Mouse (Mus musculus): ENCODE measurements around the gene Qrich2.
A peak's percentile ranks its signal among the peaks of the same experiment; 100 is the strongest.
"Not testable (repeated sequence)": the region's sequence is repeated elsewhere in the genome, so short reads cannot be mapped to it uniquely, and the experiment has no call there.

The Qrich2 gene

GRCm38 (mm10) chr11:116412028-116412827 is 53.8 kb downstream of the Qrich2 start:
- peak; percentile 45 for DNase-seq (ENCODE audit: low spot score)

- DNase-seq (ENCODE audit: low spot score): no peak
Observed at GRCm38 (mm10) chr11:116411582-116411981, 54.5 kb downstream of the Qrich2 start.

DNA sequence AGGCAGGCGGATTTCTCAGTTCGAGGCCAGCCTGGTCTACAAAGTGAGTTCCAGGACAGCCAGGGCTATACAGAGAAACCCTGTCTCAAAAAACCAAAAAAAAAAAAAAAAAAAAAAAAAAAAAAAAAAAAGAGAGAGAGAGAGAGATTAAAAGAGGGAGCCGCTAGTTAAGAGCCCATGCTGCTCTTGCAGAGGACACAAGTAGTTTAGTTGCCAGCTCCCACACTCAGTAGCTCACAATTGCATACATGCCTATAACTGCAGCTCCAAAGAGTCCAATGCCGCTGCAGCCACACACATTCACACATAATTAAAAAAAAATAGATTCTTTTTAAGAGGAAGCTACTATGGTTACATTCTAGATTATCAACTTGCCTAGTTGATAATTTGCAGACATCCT is 55.6 kb downstream of the Qrich2 start:
- DNase-seq (ENCODE audit: low spot score): not testable (repeated sequence)

GRCm38 (mm10) chr11:116409008-116409407 is 57.0 kb downstream of the Qrich2 start:
- no peak for DNase-seq (ENCODE audit: low spot score)

DNA sequence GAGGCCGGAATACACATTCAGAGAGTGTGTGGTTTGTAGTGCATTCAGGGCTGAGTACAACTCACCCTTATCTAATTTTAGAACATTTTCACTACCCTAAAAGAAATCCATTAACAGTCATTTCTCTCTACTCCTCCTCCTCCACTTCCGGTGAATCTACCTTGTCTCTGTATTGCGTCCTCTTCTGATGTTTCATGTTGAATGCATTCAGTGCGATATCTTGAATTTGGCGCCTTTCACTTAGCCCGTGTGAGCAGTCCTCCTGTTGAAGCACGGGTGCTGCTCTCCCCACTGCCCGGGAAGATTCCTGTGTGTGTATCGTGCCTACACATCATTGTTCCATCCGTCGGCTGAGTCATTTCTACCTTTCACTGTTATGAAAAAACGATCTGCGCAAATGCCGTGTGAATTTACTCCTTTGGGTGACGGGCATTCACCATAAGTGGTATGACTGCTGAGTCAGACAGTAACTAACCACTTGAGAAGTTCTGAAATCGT is 59.8 kb downstream of the Qrich2 start:
- DNase-seq (ENCODE audit: low spot score): peak; percentile 74

GRCm38 (mm10) chr11:116405601-116406000 is 60.4 kb downstream of the Qrich2 start:
- no peak for DNase-seq (ENCODE audit: low spot score)

GRCm38 (mm10) chr11:116400560-116400959 is 65.5 kb downstream of the Qrich2 start:
- no peak for DNase-seq (ENCODE audit: low spot score)

DNA sequence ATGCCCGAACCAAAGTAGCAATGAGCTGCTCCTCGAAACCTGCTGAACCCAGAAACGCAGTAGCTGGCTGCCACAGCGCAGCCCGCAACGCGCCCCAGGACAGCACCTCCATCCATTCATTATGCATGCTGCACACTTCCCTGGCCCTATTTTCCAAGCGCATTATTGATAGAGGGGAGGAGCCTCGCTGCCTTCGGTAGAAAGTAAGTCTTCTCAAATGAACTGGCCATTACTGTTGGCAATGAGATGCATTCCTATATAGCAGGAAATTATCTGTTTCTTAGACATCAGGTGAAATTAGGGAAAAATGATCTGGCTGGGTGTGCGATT is 67.7 kb downstream of the Qrich2 start:
- no peak for DNase-seq (ENCODE audit: low spot score)

GRCm38 (mm10) chr11:116397517-116398347 is 68.3 kb downstream of the Qrich2 start:
- no peak for DNase-seq (ENCODE audit: low spot score)

- DNase-seq (ENCODE audit: low spot score): no peak
Observed at GRCm38 (mm10) chr11:116396934-116397330, 69.1 kb downstream of the Qrich2 start.

GRCm38 (mm10) chr11:116396276-116396933 is 69.6 kb downstream of the Qrich2 start:
- DNase-seq (ENCODE audit: low spot score): no peak

DNA sequence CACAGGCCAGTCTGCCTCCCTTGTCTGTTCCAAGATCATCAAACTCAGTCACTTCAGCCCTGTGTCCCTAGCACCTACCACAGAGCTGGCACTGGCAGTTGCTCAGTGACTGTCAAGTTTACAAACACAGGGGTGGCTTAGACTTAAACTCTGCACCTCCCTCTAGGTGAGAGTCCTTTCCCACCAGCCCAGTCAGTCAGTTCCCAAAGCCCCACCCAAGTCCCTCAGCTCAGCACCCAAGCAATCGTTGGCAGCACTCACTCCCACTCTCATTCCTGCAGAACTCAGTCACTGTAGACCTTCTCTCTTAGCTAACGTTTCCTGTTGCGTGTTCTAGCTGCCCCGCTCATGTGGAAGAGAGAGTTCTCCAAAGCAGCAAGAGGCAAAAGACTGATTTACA is 71.3 kb downstream of the Qrich2 start:
- DNase-seq (ENCODE audit: low spot score): peak; percentile 19

Measured in T-cell, adult 2 months (primary cell).